Mouse (Mus musculus) megakaryocyte, embryonic 14.5 days (primary cell): ENCODE results near the gene Zfp142.

Experiments used
- FLI1 ChIP-seq: IDR thresholded peaks from 2 replicates; pipeline ENCODE4 v1.6.1; 2012; ENCODE audit warnings: low read length, inconsistent platforms, mixed read lengths
- GATA1 ChIP-seq: IDR thresholded peaks from 3 replicates; pipeline ENCODE4 v1.6.1; 2012; ENCODE audit warnings: mixed read lengths, low read length, inconsistent platforms, borderline replicate concordance

DNA sequence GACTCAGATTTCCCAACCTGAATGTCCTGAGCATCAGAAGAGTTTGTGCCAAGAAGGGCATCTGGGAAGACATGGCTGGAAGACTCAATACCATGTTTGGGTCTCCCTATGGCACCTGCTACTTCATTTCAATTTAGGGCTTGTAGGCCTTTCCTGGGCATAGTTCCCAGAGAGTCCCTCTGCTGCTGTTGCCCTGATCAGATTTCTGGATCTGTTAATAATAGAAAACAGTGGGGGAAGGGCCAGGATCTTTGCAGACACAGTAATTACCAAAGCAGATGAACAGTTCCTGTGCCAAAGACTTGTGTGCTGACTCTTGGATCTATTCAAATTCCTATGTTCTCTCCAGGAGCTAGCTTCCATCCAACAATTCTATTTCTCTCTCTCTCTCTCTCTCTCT, 49.4 kb downstream of the Zfp142 start:
- TF ChIP-seq GATA1 = no peak
- no peak for TF ChIP-seq FLI1
